Mouse (Mus musculus) spleen, adult 2 months (tissue): Measurements from ENCODE around the gene Ttc27. TPM values are rescaled to one million over a fixed set of nuclear protein-coding genes. Genes with fewer than 3 reads are reported as not detected.

Experiments
- DNase-seq, 2 experiments: peaks; one replicate each; pipeline versions ENCODE4 v3.0.0 to v3.0.0-alpha.2; 2012 to 2021; ENCODE audit warnings: low spot score in 2 of 2, low read depth in 1 of 2
- H3K27ac ChIP-seq: fragments of 200-500 bp; 2 replicates; pipeline ENCODE4 v1.5.1; 2012; ENCODE audit warnings: low read length, inconsistent platforms; ENCODE audit not compliant: insufficient read depth
- H3K27me3 ChIP-seq: fragments of 200-500 bp; 2 replicates; pipeline ENCODE4 v1.6.1; 2012; ENCODE audit warnings: mild to moderate bottlenecking, moderate library complexity, low read length, inconsistent platforms; ENCODE audit not compliant: control insufficient read depth, insufficient read depth
- H3K36me3 ChIP-seq: fragments of 200-500 bp; 2 replicates; pipeline ENCODE4 v1.6.1; 2012; ENCODE audit warnings: mild to moderate bottlenecking, low read length, inconsistent platforms; ENCODE audit not compliant: control insufficient read depth, insufficient read depth
- H3K4me1 ChIP-seq: fragments of 200-500 bp; 2 replicates; pipeline ENCODE4 v1.6.1; 2011; ENCODE audit warnings: inconsistent platforms; ENCODE audit not compliant: control insufficient read depth, insufficient read depth, insufficient read length
- H3K4me3 ChIP-seq: fragments of 200-500 bp; 2 replicates; pipeline ENCODE4 v1.5.1; 2011; ENCODE audit warnings: mild to moderate bottlenecking, inconsistent platforms; ENCODE audit not compliant: insufficient read depth, insufficient read length; ENCODE audit errors: extremely low read depth
- CTCF ChIP-seq: fragments of 200-500 bp; IDR thresholded peaks from 2 replicates; pipeline ENCODE4 v1.5.1; 2011; ENCODE audit warnings: mild to moderate bottlenecking, inconsistent platforms; ENCODE audit not compliant: insufficient read depth, insufficient read length, insufficient replicate concordance; ENCODE audit errors: extremely low read depth
- POLR2A ChIP-seq: fragments of 200-500 bp; IDR thresholded peaks from 2 replicates; pipeline ENCODE4 v1.6.1; 2011; ENCODE audit warnings: low read depth, low read length, inconsistent platforms
- WGBS: fragments of 180-500 bp; shearing (Covaris S2); methylation state at CpG from one replicate; pipeline ENCODE4 v1.1.7; 2018; 5-methylcytosine and 5-hydroxymethylcytosine counted together
- polyA plus RNA-seq: library from polyadenylated mRNA; depleted of rRNA; stranded (reverse); fragments of >200 nt; gene quantifications from 2 replicates; pipeline ENCODE4 v1.2.3, GENCODE M21; 2012

Gene Ttc27
- polyA plus RNA-seq, 1 experiment, result 2.4 TPM

DNA sequence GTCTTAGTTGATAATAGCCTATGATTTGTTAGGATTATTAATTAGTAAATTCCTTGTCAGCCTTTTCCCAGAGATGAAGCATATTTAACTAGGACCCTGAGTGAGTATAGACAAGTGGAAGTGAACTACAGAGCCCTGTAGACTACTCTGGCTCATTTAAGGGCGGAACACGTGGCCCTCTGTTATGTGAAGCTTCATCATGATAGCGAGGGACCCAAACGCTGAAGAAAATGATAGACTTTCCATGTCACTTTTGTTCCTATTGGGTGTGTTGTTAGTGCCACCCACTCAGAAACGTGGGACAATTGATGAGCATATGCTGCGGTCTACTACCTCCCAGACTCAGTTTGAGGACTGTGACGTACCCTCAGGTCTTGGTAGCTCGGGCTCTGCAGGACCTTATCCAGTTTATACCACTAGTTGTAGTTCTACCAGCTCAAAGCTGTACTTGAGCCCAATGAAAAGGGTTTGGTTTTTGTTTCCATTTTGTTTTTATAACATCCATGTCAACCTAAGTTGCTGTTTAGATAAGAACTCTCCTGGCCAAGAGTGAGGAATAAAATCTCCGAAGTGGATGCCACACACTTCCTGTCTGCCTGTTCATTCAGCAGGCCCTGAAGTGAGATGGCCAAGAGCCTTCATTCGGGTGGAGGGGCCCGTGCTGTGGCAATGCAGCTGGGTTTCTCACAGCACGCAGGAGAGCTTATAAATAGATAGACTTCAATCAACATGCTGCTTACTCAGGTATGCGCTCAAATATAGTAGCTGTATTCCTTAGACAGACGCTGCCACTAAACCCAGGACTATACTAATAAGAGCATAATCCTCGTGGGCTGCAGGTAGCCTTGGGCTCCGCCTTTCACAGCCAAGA lies 148.4 kb downstream of the Ttc27 start:
- DNase-seq, result no peak

DNA sequence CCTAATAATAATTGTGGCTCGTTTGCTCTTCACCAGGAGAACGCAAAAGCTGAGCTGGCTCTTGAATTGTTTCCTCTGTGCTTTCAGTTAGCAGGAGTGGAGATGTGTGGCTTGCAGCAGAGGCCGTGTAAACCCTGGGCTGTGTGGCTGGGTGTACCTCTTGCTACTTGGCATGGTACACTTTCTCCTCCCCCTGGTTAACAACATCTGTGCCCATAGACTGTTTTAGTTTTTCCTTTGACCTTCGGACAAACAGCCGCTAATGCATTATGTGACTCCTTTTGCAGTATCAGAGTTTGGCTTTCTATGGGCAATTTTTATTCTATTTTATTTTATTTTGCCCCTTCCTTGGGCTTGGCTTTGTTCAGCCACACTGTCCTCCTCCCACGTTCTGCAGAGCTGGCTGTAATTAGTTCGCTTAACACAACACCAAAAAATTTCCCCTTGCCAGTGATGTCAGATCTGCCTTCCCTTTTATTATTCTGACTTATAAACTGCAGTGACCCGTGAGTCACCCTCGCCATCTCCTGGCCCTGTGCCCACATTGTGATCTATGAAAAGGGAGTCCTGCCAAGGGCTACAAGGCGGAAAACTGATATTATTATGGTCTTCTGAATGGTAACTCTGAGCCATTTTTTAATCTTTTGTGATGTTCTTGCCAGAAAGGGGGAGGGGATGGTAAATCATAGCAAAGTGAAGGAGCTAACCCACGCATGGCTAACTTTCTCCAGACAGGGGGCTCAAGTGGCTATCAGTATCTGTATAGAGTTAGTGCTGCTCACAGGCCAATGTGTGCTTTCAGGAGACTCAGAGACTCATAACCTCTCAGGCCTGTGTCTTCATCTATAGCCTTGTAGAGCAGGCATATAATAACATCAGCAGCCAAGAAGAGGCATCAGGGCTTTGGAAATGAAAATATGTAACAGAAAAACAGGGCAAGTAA lies 149.3 kb downstream of the Ttc27 start:
- no peaks in the 10 kb centered on the region for H3K4me1 ChIP-seq
- H3K27me3 ChIP-seq, result no peaks in the 10 kb centered on the region
- WGBS, result 76% methylated on average over 11 of the region's 11 CpGs
- H3K27ac ChIP-seq, result no peak overlapping the region
- no peak for TF ChIP-seq POLR2A
- TF ChIP-seq CTCF, result no peak
- peaks cover 9% of the 10 kb centered on the region for H3K36me3 ChIP-seq
- no peak overlapping the region for H3K4me3 ChIP-seq
- no peak for DNase-seq

More for the DNA sequence above, 148.4 kb downstream of the Ttc27 start:
- Histone ChIP-seq H3K27me3 (no peaks in the 10 kb centered on the region), H3K27ac (no peak overlapping the region), H3K36me3 (peaks cover 9% of the 10 kb centered on the region), H3K4me1 (no peaks in the 10 kb centered on the region), H3K4me3 (no peak overlapping the region)
- WGBS, result 85% methylated on average over 16 of the region's 16 CpGs
- TF ChIP-seq CTCF, result no peak
- TF ChIP-seq POLR2A, result no peak

DNA sequence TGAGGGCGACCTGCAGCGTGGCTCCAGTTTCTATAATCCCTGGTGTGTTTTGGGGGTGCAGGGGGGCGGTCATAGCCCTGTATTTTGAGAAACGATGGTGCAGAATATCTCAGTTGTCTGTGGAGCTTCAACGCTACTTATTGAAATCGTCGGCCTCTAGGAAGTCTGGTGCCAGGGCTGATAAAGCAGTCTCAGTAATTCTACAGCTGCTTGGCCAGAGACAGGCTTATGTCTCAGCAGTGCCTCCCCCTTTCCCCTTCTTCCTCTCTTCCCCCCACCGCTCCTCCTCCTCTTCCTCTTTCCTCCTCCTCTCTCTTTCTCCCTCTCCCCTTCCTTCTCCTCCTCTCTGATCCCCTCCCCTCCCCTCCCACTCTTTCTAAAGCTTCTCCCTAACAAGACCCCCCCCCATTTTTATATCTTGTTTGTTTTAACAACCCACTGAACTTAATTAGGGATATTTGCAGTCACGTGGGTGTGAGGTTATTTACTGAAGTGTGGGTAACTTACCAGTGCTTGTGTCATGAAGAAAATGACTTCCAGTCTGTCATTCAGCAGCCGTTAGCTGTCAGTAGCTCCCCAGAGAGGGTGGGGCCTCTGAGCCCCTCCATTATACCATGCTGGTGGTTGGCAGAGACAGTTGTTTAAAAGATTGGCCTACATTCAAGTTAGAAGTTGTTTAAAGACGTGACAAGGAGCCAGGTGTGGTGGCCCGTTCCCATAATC lies 150.8 kb downstream of the Ttc27 start:
- Histone ChIP-seq H3K36me3 (0 out of 2 replicates have a peak, but pooled peaks cover 2% of the 10 kb centered on the region), H3K4me1 (no peaks in the 10 kb centered on the region), H3K4me3 (no peak overlapping the region), H3K27me3 (no peaks in the 10 kb centered on the region), H3K27ac (no peak overlapping the region)
- TF ChIP-seq CTCF, result no peak
- TF ChIP-seq POLR2A, result no peak
- WGBS, result 68% methylated on average over 12 of the region's 12 CpGs
- no peak for DNase-seq

DNA sequence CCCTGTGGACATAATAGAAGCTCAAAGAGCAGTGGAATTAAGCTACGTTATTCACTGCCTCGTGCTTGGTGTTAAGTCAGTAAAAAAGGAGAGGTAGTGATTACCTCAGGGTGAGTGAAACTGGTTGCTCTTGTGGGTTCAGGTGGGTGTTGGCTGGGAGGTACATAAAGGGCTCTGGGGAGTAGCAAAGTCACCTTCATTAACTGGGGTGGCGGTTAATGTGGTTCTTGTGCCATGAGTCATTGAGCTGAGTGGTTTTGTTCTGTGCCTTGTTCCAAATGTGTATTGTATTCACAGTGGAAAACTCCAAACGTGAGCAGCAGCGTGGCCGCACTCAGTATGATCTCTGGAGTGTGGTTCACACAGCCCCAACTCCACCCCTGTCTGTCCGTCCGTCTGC lies 152.0 kb downstream of the Ttc27 start:
- Histone ChIP-seq H3K36me3 (no peaks in the 10 kb centered on the region), H3K27me3 (no peaks in the 10 kb centered on the region), H3K27ac (no peak overlapping the region), H3K4me3 (no peak overlapping the region), H3K4me1 (no peaks in the 10 kb centered on the region)
- 63% methylated on average over 8 of the region's 8 CpGs for WGBS
- DNase-seq, result no peak
- TF ChIP-seq CTCF (no peak), POLR2A (no peak)

DNA sequence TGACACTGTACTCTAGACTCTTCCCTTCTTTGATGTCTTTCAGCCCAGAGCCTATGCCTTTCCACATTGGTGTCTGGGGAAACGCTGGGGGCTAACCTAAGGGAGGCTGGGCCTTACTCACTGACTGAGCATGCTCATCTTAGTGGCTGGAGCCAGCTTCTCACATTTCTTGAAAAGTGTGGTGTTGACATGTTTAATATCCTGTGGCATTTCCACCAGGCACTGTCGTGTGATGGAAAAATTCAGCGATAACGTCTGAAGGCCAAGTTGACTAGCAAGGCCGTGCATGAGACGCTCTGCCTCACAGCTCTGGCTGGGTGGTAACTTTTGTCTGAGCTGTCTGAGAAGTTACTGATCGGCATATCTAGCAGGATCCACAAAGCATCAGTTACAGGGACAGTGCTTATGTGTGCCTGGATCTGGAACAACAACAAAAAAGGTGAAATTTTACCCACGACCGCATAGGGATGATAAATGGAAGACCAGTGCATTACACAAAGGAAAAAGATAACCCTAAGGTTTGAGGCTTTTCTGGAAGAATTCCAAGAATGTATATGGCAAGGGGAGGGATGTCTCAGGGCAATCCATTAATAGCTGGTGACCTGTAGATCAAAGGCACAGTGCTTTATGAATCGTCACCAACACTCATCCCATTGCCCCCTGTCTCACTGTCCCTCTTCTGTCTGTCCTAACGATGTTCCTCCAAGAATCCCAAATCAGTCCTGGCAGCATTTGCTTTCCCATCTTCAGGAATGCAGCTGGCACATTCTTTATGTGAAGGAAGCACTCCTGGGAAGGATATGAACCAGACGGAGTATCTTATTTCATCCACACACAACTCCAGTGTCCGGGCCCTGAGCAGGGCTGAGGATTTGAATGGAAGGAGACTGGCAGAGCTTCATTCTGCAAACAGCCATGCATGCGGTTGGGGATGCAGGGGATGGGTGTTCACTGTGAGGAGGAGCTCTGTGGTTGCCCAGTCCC lies 152.9 kb downstream of the Ttc27 start:
- TF ChIP-seq CTCF (no peak), POLR2A (no peak)
- H3K27ac ChIP-seq, result no peak overlapping the region
- no peaks in the 10 kb centered on the region for H3K27me3 ChIP-seq
- H3K4me3 ChIP-seq, result no peak overlapping the region
- no peak for DNase-seq
- no peaks in the 10 kb centered on the region for H3K36me3 ChIP-seq
- WGBS, result 86% methylated on average over 14 of the region's 14 CpGs
- H3K4me1 ChIP-seq, result no peaks in the 10 kb centered on the region
